Mouse (Mus musculus) embryonic facial prominence, embryonic 12.5 days (tissue): ENCODE measurements around the gene Tbc1d14. TPM values are rescaled to one million over a fixed set of nuclear protein-coding genes. Genes with fewer than 3 reads are reported as not detected.

Source experiments
- ATAC-seq: fragments of 200-750 bp; cut with Nextera tagmentation; 2 replicates; pipeline ENCODE4 v1.8.0; 2017; ENCODE audit not compliant: insufficient number of reproducible peaks, insufficient read depth, low FRiP score, low TSS enrichment
- H3K27ac ChIP-seq: fragments of 300-500 bp; sonication (generic); 2 replicates; pipeline ENCODE4 v1.5.1; 2016; ENCODE audit warnings: mild to moderate bottlenecking
- H3K27me3 ChIP-seq: fragments of 300-500 bp; sonication (generic); 2 replicates; pipeline ENCODE4 v1.6.1; 2016; ENCODE audit warnings: mild to moderate bottlenecking, moderate library complexity
- H3K36me3 ChIP-seq: fragments of 300-500 bp; sonication (generic); 2 replicates; pipeline ENCODE4 v1.6.1; 2016; ENCODE audit warnings: mild to moderate bottlenecking
- H3K4me1 ChIP-seq: fragments of 300-500 bp; sonication (generic); 2 replicates; pipeline ENCODE4 v1.6.1; 2016
- H3K4me2 ChIP-seq: fragments of 300-500 bp; sonication (generic); replicated peaks from 2 replicates; pipeline ENCODE4 v1.6.1; 2016; ENCODE audit warnings: mild to moderate bottlenecking, moderate library complexity
- H3K4me3 ChIP-seq: fragments of 300-500 bp; sonication (generic); 2 replicates; pipeline ENCODE4 v1.5.1; 2016; ENCODE audit warnings: mild to moderate bottlenecking
- H3K9ac ChIP-seq: fragments of 300-500 bp; sonication (generic); 2 replicates; pipeline ENCODE4 v1.6.1; 2016; ENCODE audit warnings: mild to moderate bottlenecking, moderate library complexity
- H3K9me3 ChIP-seq: fragments of 300-500 bp; sonication (generic); 2 replicates; pipeline ENCODE4 v1.6.1; 2016; ENCODE audit warnings: mild to moderate bottlenecking, moderate library complexity
- WGBS: fragments of 180-500 bp; shearing (Covaris S2); methylation state at CpG from one replicate; pipeline ENCODE4 v1.1.7; 2016; 5-methylcytosine and 5-hydroxymethylcytosine counted together
- polyA plus RNA-seq: library from polyadenylated mRNA; unstranded; fragments of >200 nt; fragmentation: Nextera tagmentation; extraction: Ambion mirVana; gene quantifications from 2 replicates; pipeline ENCODE4 v1.2.1, GENCODE M21; 2016

Gene Tbc1d14
- polyA plus RNA-seq, 1 experiment from 2014 or later: 44.5 TPM

GRCm38 (mm10) chr5:36553056-36553606 lies 39.9 kb downstream of the Tbc1d14 start:
- no peak overlapping the region for H3K27ac ChIP-seq
- peaks cover 11% of the 10 kb centered on the region for H3K4me1 ChIP-seq
- H3K9ac ChIP-seq: no peak overlapping the region
- H3K27me3 ChIP-seq: no peaks in the 10 kb centered on the region
- H3K9me3 ChIP-seq: no peaks in the 10 kb centered on the region
- 60% methylated on average over 2 of the region's 2 CpGs for WGBS
- no peak overlapping the region for H3K4me3 ChIP-seq
- H3K36me3 ChIP-seq: no peaks in the 10 kb centered on the region
- ATAC-seq: no peak
- no peak overlapping the region for H3K4me2 ChIP-seq

DNA sequence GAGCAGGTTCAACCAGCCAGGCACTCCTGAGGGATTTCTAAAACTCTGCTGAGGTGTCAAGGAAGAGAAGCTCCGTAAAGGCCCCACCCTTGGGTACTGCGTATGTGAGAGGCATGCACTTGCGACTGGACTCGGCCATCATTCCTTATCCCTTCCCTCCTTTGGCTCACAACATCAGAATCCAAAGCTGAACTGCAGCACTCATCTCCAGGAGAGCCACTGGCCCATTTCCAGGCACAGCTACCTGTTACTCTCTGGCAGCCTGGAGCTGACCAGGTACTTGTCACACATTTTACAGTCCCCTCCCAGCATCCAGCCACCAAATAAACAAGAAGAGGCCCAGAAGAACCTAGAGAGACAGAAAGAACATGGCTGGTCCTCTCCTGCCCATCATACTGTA lies 40.7 kb downstream of the Tbc1d14 start:
- H3K27ac ChIP-seq: no peak overlapping the region
- no peak for ATAC-seq
- 93% methylated on average over 4 of the region's 4 CpGs for WGBS

DNA sequence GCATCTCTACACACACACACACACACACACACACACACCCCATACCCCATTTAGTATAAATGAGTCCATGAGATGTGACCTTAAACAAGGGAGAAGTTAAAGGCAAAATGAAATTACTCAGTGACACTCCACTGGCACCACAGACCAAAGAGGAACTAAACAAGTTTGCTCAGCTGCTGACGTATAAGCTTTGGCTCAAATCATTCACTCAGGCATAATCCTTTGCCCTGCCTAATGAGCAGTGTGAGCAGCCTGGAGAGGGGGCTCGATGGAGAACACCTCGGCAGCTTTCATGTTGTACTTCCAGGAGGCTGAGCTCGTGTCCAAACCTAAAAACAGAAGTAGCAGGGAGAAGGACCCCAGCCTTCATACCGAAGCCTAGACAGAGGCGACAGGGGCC lies 43.8 kb downstream of the Tbc1d14 start:
- Histone ChIP-seq H3K9me3 (no peaks in the 10 kb centered on the region), H3K36me3 (no peaks in the 10 kb centered on the region), H3K4me1 (peaks cover 6% of the 10 kb centered on the region), H3K4me3 (no peak overlapping the region), H3K9ac (no peak overlapping the region), H3K27ac (no peak overlapping the region), H3K4me2 (no peak overlapping the region), H3K27me3 (no peaks in the 10 kb centered on the region)
- ATAC-seq: no peak
- WGBS: 70% methylated on average over 6 of the region's 6 CpGs

More for the DNA sequence above, 40.7 kb downstream of the Tbc1d14 start:
- H3K4me2 ChIP-seq: no peak overlapping the region
- no peak overlapping the region for H3K4me3 ChIP-seq
- H3K27me3 ChIP-seq: no peaks in the 10 kb centered on the region
- H3K36me3 ChIP-seq: no peaks in the 10 kb centered on the region
- H3K4me1 ChIP-seq: peaks cover 11% of the 10 kb centered on the region
- no peaks in the 10 kb centered on the region for H3K9me3 ChIP-seq
- H3K9ac ChIP-seq: no peak overlapping the region

GRCm38 (mm10) chr5:36544765-36545164 lies 48.3 kb downstream of the Tbc1d14 start:
- ATAC-seq: no peak
- Histone ChIP-seq H3K27ac (no peak overlapping the region), H3K27me3 (no peaks in the 10 kb centered on the region), H3K9me3 (no peaks in the 10 kb centered on the region), H3K4me2 (no peak overlapping the region), H3K4me3 (no peak overlapping the region), H3K36me3 (no peaks in the 10 kb centered on the region), H3K9ac (no peak overlapping the region), H3K4me1 (no peaks in the 10 kb centered on the region)
- WGBS: 95% methylated on average over 1 of the region's 1 CpGs

DNA sequence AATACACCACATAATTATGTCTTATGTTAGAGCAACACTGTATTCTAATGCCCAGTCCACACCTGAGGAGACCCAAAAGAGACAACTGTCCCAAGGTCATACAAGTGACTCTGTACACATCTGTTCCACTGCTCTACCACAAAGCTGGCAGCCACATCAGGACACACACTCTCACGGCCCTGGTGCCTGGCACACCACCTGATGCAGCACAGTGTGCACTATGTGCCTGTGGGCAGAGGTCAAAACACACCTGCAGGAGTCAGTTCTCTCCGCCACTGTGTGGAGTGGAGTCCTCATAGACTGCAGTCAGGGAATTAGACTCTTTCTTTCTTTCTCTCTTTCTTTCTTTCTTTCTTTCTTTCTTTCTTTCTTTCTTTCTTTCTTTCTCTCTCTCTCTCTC lies 52.1 kb downstream of the Tbc1d14 start:
- Histone ChIP-seq H3K27me3 (no peaks in the 10 kb centered on the region), H3K4me3 (no peak overlapping the region), H3K9me3 (no peaks in the 10 kb centered on the region), H3K36me3 (no peaks in the 10 kb centered on the region), H3K4me1 (no peaks in the 10 kb centered on the region), H3K27ac (no peak overlapping the region), H3K9ac (no peak overlapping the region), H3K4me2 (no peak overlapping the region)
- WGBS: 87% methylated on average over 2 of the region's 2 CpGs
- no peak for ATAC-seq

DNA sequence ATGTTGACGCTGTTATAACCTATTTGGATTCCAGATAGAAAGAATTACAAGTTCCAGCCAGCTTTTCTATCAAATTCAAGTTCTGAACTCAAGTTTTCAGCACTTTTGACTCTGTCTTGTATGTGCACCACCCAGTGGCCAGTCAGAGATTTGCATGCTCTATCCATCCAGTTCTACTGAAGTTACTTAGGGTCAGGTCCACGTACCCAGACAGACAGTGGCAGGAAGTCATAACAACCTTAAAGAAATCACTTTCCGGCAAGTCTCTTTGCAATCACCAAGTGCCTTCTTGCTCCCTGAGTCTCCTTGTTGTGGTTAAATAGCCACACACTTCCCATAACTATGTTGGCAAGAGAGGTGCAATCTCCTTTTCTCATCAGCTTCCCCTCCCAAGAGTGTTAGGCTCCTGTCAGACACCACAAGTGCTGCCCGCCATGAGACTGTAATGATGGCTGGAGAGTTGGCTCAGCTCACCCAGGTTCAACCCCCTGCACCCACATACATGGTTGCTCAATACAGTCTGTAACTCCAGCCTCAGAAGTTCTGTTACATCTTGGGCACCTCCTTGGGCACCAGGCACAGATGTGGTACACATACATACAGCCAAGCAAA lies 54.4 kb downstream of the Tbc1d14 start:
- ATAC-seq: no peak
- H3K4me2 ChIP-seq: no peak overlapping the region
- 43% methylated on average over 4 of the region's 4 CpGs for WGBS
- H3K4me1 ChIP-seq: no peaks in the 10 kb centered on the region
- no peaks in the 10 kb centered on the region for H3K36me3 ChIP-seq
- no peaks in the 10 kb centered on the region for H3K27me3 ChIP-seq
- H3K9me3 ChIP-seq: no peaks in the 10 kb centered on the region
- no peak overlapping the region for H3K9ac ChIP-seq
- no peak overlapping the region for H3K27ac ChIP-seq
- H3K4me3 ChIP-seq: no peak overlapping the region

- no peaks in the 10 kb centered on the region for H3K36me3 ChIP-seq
- H3K27me3 ChIP-seq: no peaks in the 10 kb centered on the region
- no peak overlapping the region for H3K4me2 ChIP-seq
- H3K27ac ChIP-seq: no peak overlapping the region
- no peaks in the 10 kb centered on the region for H3K9me3 ChIP-seq
- WGBS: 87% methylated on average over 3 of the region's 3 CpGs
- no peak overlapping the region for H3K4me3 ChIP-seq
- H3K9ac ChIP-seq: no peak overlapping the region
- no peak for ATAC-seq
- H3K4me1 ChIP-seq: no peaks in the 10 kb centered on the region
Measured at GRCm38 (mm10) chr5:36536424-36536823, 56.7 kb downstream of the Tbc1d14 start.

DNA sequence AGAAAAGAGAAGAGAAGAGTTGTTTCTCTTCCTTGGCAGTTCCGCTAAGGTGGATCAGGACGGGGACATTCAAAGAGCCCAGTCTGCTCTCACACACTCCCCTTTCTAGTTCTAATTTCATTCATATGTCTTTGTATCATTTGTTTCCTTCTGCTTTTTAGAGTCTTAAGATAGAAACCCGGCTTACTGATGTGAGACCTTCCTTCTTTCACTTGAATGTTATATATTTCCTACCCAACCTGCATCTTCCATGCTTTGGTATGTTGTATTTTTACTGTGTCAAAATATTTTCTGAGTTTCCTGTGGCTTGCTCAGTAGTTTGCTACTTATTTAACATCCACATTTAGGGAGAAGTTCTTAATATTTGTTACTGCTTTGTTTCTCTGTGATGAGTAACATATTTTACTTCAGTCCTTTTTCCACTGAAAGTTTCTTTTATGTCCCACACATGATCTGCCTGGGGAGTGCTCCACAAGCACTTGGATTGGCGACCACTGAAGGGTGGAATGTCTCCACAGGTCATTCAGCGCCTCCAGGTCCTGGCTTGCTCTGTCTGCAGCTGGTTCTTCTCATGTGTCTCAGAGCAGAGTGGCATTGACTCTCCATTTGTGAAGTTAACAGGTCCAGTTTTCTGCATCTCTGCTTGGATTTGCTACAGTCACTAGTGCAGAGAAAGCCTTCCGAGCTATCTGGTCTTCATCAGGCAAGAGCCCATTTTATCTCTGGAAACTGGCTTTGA lies 57.5 kb downstream of the Tbc1d14 start:
- no peak for ATAC-seq
- no peak overlapping the region for H3K4me2 ChIP-seq
- no peaks in the 10 kb centered on the region for H3K9me3 ChIP-seq
- no peak overlapping the region for H3K27ac ChIP-seq
- H3K27me3 ChIP-seq: no peaks in the 10 kb centered on the region
- no peaks in the 10 kb centered on the region for H3K4me1 ChIP-seq
- H3K9ac ChIP-seq: no peak overlapping the region
- no peak overlapping the region for H3K4me3 ChIP-seq
- 77% methylated on average over 6 of the region's 6 CpGs for WGBS
- no peaks in the 10 kb centered on the region for H3K36me3 ChIP-seq

GRCm38 (mm10) chr5:36534455-36535030 lies 58.5 kb downstream of the Tbc1d14 start:
- Histone ChIP-seq H3K9me3 (no peaks in the 10 kb centered on the region), H3K4me3 (no peak overlapping the region), H3K4me1 (peaks cover 2% of the 10 kb centered on the region), H3K27me3 (no peaks in the 10 kb centered on the region), H3K9ac (no peak overlapping the region), H3K27ac (no peak overlapping the region), H3K4me2 (no peak overlapping the region), H3K36me3 (no peaks in the 10 kb centered on the region)
- 88% methylated on average over 6 of the region's 6 CpGs for WGBS
- no peak for ATAC-seq

DNA sequence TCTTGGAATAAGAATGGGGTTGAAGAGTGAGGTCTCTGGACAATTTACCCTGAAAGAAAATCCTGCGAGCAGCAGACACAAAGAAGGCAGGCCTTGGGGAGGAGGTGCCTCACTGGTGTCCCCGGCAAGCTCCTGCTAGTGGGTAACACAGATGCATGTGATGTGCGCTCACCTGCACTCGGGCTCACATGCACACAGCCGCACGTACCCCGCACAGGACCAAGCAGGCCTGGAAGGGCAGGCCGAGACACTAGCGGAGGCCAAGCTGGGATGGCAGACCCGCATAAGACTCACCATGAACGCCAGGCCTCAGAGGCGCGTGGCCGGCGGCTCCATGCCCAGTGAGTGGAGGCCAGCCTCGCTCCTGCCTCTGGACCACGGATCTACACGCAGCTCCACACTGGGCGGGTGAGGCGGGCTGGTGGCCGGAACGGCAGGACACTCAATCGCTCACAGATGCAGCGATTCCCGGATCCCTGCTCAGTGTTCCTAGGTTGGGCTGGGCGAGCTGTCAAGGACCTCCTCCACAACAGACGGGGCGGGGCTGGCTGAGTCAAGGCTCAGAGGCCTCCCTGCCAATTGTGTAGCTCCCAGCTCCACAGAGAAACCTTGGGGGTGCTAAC lies 62.8 kb downstream of the Tbc1d14 start:
- Histone ChIP-seq H3K4me2 (peak overlapping the region; percentile 74), H3K9me3 (no peaks in the 10 kb centered on the region), H3K36me3 (no peaks in the 10 kb centered on the region), H3K4me3 (peak overlapping the region; percentile 82), H3K27ac (peak overlapping the region; percentile 82), H3K27me3 (no peaks in the 10 kb centered on the region), H3K9ac (peak overlapping the region; percentile 85), H3K4me1 (peaks cover 14% of the 10 kb centered on the region)
- peak; percentile 95 for ATAC-seq
- under 1% methylated on average over 28 of the region's 28 CpGs for WGBS

- no peaks in the 10 kb centered on the region for H3K27me3 ChIP-seq
- peak overlapping the region; percentile 85 for H3K9ac ChIP-seq
- H3K4me2 ChIP-seq: peak overlapping the region; percentile 74
- peak overlapping the region; percentile 82 for H3K4me3 ChIP-seq
- H3K9me3 ChIP-seq: no peaks in the 10 kb centered on the region
- ATAC-seq: no peak
- peaks cover 14% of the 10 kb centered on the region for H3K4me1 ChIP-seq
- peak overlapping the region; percentile 82 for H3K27ac ChIP-seq
- 2% methylated on average over 5 of the region's 5 CpGs for WGBS
- no peaks in the 10 kb centered on the region for H3K36me3 ChIP-seq
Measured at GRCm38 (mm10) chr5:36529698-36530097, 63.4 kb downstream of the Tbc1d14 start.
